Mouse (Mus musculus): ENCODE results near the gene Nudt1. TPM values are rescaled to one million over a fixed set of nuclear protein-coding genes. Genes with fewer than 3 reads are reported as not detected.
"Not testable (repeated sequence)": the region's sequence is repeated elsewhere in the genome, so short reads cannot be mapped to it uniquely, and the experiment has no call there.

Nudt1 gene
- polyA plus RNA-seq, 1 experiment from 2014 or later = 32.1 TPM

GRCm38 (mm10) chr5:140349882-140350281 is 28.4 kb downstream of the Nudt1 start:
- no peak overlapping the region for H3K27ac ChIP-seq
- no peak overlapping the region for H3K4me2 ChIP-seq (replicated peaks)
- no peaks in the 10 kb centered on the region for H3K9me3 ChIP-seq (replicated peaks)
- no peak overlapping the region for H3K4me3 ChIP-seq
- no peaks in the 10 kb centered on the region for H3K27me3 ChIP-seq
- no peak for ATAC-seq (ENCODE audit: low FRiP score)
- no peaks in the 10 kb centered on the region for H3K4me1 ChIP-seq
- peaks cover 50% of the 10 kb centered on the region for H3K36me3 ChIP-seq
- no peak overlapping the region for H3K9ac ChIP-seq
- WGBS = 94% methylated on average over 9 of the region's 9 CpGs

- WGBS = 94% methylated on average over 8 of the region's 8 CpGs
- no peak overlapping the region for H3K27ac ChIP-seq
- H3K27me3 ChIP-seq = no peaks in the 10 kb centered on the region
- H3K9me3 ChIP-seq (replicated peaks) = no peaks in the 10 kb centered on the region
- H3K4me3 ChIP-seq = no peak overlapping the region
- H3K9ac ChIP-seq = no peak overlapping the region
- ATAC-seq (ENCODE audit: low FRiP score) = no peak
- no peaks in the 10 kb centered on the region for H3K4me1 ChIP-seq
- H3K36me3 ChIP-seq = peaks cover 50% of the 10 kb centered on the region
- no peak overlapping the region for H3K4me2 ChIP-seq (replicated peaks)
Observed at GRCm38 (mm10) chr5:140350731-140351497, 29.5 kb downstream of the Nudt1 start.

- H3K27ac ChIP-seq = no peak overlapping the region
- no peak overlapping the region for H3K4me3 ChIP-seq
- WGBS = 95% methylated on average over 6 of the region's 6 CpGs
- H3K9me3 ChIP-seq (replicated peaks) = no peaks in the 10 kb centered on the region
- no peak overlapping the region for H3K9ac ChIP-seq
- H3K4me1 ChIP-seq = no peaks in the 10 kb centered on the region
- H3K4me2 ChIP-seq (replicated peaks) = no peak overlapping the region
- H3K36me3 ChIP-seq = peaks cover 60% of the 10 kb centered on the region
- H3K27me3 ChIP-seq = no peaks in the 10 kb centered on the region
- no peak for ATAC-seq (ENCODE audit: low FRiP score)
Observed at GRCm38 (mm10) chr5:140352352-140352751, 30.9 kb downstream of the Nudt1 start.

- Histone ChIP-seq H3K4me1 (no peaks in the 10 kb centered on the region), H3K27me3 (no peaks in the 10 kb centered on the region), H3K36me3 (peaks cover 63% of the 10 kb centered on the region), H3K4me2 (replicated peaks) (no peak overlapping the region), H3K4me3 (no peak overlapping the region), H3K9ac (no peak overlapping the region), H3K9me3 (replicated peaks) (no peaks in the 10 kb centered on the region), H3K27ac (no peak overlapping the region)
- no peak for ATAC-seq (ENCODE audit: low FRiP score)
- WGBS = 88% methylated on average over 11 of the region's 11 CpGs
Observed at GRCm38 (mm10) chr5:140355934-140356333, 34.5 kb downstream of the Nudt1 start.

GRCm38 (mm10) chr5:140357466-140357865 is 36.0 kb downstream of the Nudt1 start:
- 90% methylated on average over 3 of the region's 3 CpGs for WGBS
- Histone ChIP-seq H3K36me3 (peaks cover 47% of the 10 kb centered on the region), H3K4me3 (no peak overlapping the region), H3K9ac (no peak overlapping the region), H3K4me2 (replicated peaks) (no peak overlapping the region), H3K9me3 (replicated peaks) (no peaks in the 10 kb centered on the region), H3K4me1 (0 out of 2 replicates have a peak, but pooled peaks cover 2% of the 10 kb centered on the region), H3K27ac (no peak overlapping the region), H3K27me3 (no peaks in the 10 kb centered on the region)
- ATAC-seq (ENCODE audit: low FRiP score) = no peak

GRCm38 (mm10) chr5:140359930-140360674 is 38.6 kb downstream of the Nudt1 start:
- Histone ChIP-seq H3K9me3 (replicated peaks) (no peaks in the 10 kb centered on the region), H3K27me3 (no peaks in the 10 kb centered on the region), H3K9ac (no peak overlapping the region), H3K4me1 (0 out of 2 replicates have a peak, but pooled peaks cover 2% of the 10 kb centered on the region), H3K4me2 (replicated peaks) (no peak overlapping the region), H3K27ac (no peak overlapping the region), H3K36me3 (peaks cover 25% of the 10 kb centered on the region), H3K4me3 (no peak overlapping the region)
- whole genome bisulfite sequencing = 83% methylated on average over 14 of the region's 14 CpGs
- no peak for ATAC-seq (ENCODE audit: low FRiP score)

- Histone ChIP-seq H3K4me3 (no peak overlapping the region), H3K36me3 (no peaks in the 10 kb centered on the region), H3K27me3 (no peaks in the 10 kb centered on the region), H3K4me2 (replicated peaks) (no peak overlapping the region), H3K27ac (no peak overlapping the region), H3K9ac (no peak overlapping the region), H3K9me3 (replicated peaks) (no peaks in the 10 kb centered on the region), H3K4me1 (0 out of 2 replicates have a peak, but pooled peaks cover 2% of the 10 kb centered on the region)
- no peak for ATAC-seq (ENCODE audit: low FRiP score)
- 95% methylated on average over 5 of the region's 5 CpGs for WGBS
Observed at GRCm38 (mm10) chr5:140364415-140364814, 43.0 kb downstream of the Nudt1 start.

GRCm38 (mm10) chr5:140368126-140368525 is 46.7 kb downstream of the Nudt1 start:
- not testable (repeated sequence) for ATAC-seq (ENCODE audit: low FRiP score); H3K27me3 ChIP-seq; H3K4me2 ChIP-seq (replicated peaks); H3K9ac ChIP-seq; H3K9me3 ChIP-seq (replicated peaks); H3K4me1 ChIP-seq; H3K27ac ChIP-seq; H3K36me3 ChIP-seq; H3K4me3 ChIP-seq
- 75% methylated on average over 2 of the region's 2 CpGs for whole genome bisulfite sequencing

- ATAC-seq (ENCODE audit: low FRiP score) = no peak
- no peak overlapping the region for H3K4me3 ChIP-seq
- H3K9me3 ChIP-seq (replicated peaks) = no peaks in the 10 kb centered on the region
- no peak overlapping the region for H3K9ac ChIP-seq
- no peaks in the 10 kb centered on the region for H3K27me3 ChIP-seq
- 0 out of 2 replicates have a peak, but pooled peaks cover 2% of the 10 kb centered on the region for H3K4me1 ChIP-seq
- H3K27ac ChIP-seq = no peak overlapping the region
- H3K4me2 ChIP-seq (replicated peaks) = no peak overlapping the region
- no peaks in the 10 kb centered on the region for H3K36me3 ChIP-seq
- 94% methylated on average over 4 of the region's 4 CpGs for WGBS
Observed at GRCm38 (mm10) chr5:140368926-140369325, 47.5 kb downstream of the Nudt1 start.

GRCm38 (mm10) chr5:140369466-140369865 is 48.0 kb downstream of the Nudt1 start:
- H3K4me3 ChIP-seq = no peak overlapping the region
- no peaks in the 10 kb centered on the region for H3K27me3 ChIP-seq
- no peaks in the 10 kb centered on the region for H3K36me3 ChIP-seq
- H3K9ac ChIP-seq = no peak overlapping the region
- 87% methylated on average over 2 of the region's 2 CpGs for WGBS
- H3K9me3 ChIP-seq (replicated peaks) = no peaks in the 10 kb centered on the region
- 0 out of 2 replicates have a peak, but pooled peaks cover 2% of the 10 kb centered on the region for H3K4me1 ChIP-seq
- ATAC-seq (ENCODE audit: low FRiP score) = no peak
- no peak overlapping the region for H3K27ac ChIP-seq
- H3K4me2 ChIP-seq (replicated peaks) = no peak overlapping the region

GRCm38 (mm10) chr5:140370446-140371254 is 49.2 kb downstream of the Nudt1 start:
- Histone ChIP-seq H3K27me3 (no peaks in the 10 kb centered on the region), H3K27ac (no peak overlapping the region), H3K9ac (no peak overlapping the region), H3K4me1 (0 out of 2 replicates have a peak, but pooled peaks cover 2% of the 10 kb centered on the region), H3K9me3 (replicated peaks) (no peaks in the 10 kb centered on the region), H3K4me2 (replicated peaks) (no peak overlapping the region), H3K36me3 (no peaks in the 10 kb centered on the region), H3K4me3 (no peak overlapping the region)
- ATAC-seq (ENCODE audit: low FRiP score) = no peak
- 77% methylated on average over 6 of the region's 6 CpGs for WGBS

GRCm38 (mm10) chr5:140371671-140372070 is 50.2 kb downstream of the Nudt1 start:
- Histone ChIP-seq H3K9me3 (replicated peaks) (no peaks in the 10 kb centered on the region), H3K27me3 (no peaks in the 10 kb centered on the region), H3K4me2 (replicated peaks) (no peak overlapping the region), H3K36me3 (no peaks in the 10 kb centered on the region), H3K4me3 (no peak overlapping the region), H3K27ac (no peak overlapping the region), H3K4me1 (0 out of 2 replicates have a peak, but pooled peaks cover 2% of the 10 kb centered on the region), H3K9ac (no peak overlapping the region)
- WGBS = 93% methylated on average over 3 of the region's 3 CpGs
- ATAC-seq (ENCODE audit: low FRiP score) = no peak
